Mouse (Mus musculus): Measurements from ENCODE around the gene Sec31a.
"Not testable (repeated sequence)": the region's sequence is repeated elsewhere in the genome, so short reads cannot be mapped to it uniquely, and the experiment has no call there.

Sec31a gene

GRCm38 (mm10) chr5:100415761-100416590 lies at the start of gene Sec31a:
Gene Sec31a (minus strand): TSS chr5:100416234.
- DNase-seq (ENCODE audit: low spot score in 2 of 2) = peak; percentile 98

- no peak for DNase-seq (ENCODE audit: low spot score in 2 of 2)
Measured at GRCm38 (mm10) chr5:100462374-100462773, 46.3 kb upstream of the Sec31a start.

- no peak for DNase-seq (ENCODE audit: low spot score in 2 of 2)
Measured at GRCm38 (mm10) chr5:100461526-100461925, 45.5 kb upstream of the Sec31a start.

- DNase-seq (ENCODE audit: low spot score in 2 of 2) = no peak
Measured at GRCm38 (mm10) chr5:100459468-100459867, 43.4 kb upstream of the Sec31a start.

- no peak for DNase-seq (ENCODE audit: low spot score in 2 of 2)
Measured at GRCm38 (mm10) chr5:100451871-100452270, 35.8 kb upstream of the Sec31a start.

- no peak for DNase-seq (ENCODE audit: low spot score in 2 of 2)
Measured at GRCm38 (mm10) chr5:100438796-100439195, 22.8 kb upstream of the Sec31a start.

GRCm38 (mm10) chr5:100437917-100438316 lies 21.9 kb upstream of the Sec31a start:
- DNase-seq (ENCODE audit: low spot score in 2 of 2) = no peak

GRCm38 (mm10) chr5:100437086-100437485 lies 21.1 kb upstream of the Sec31a start:
- no peak for DNase-seq (ENCODE audit: low spot score in 2 of 2)

GRCm38 (mm10) chr5:100430966-100431365 lies 14.9 kb upstream of the Sec31a start:
- DNase-seq (ENCODE audit: low spot score in 2 of 2) = no peak

- DNase-seq (ENCODE audit: low spot score in 2 of 2) = no peak
Measured at GRCm38 (mm10) chr5:100430076-100430390, 14.0 kb upstream of the Sec31a start.

GRCm38 (mm10) chr5:100429344-100430075 lies 13.5 kb upstream of the Sec31a start:
- DNase-seq (ENCODE audit: low spot score in 2 of 2) = peak; percentile 94 to 98

- no peak for DNase-seq (ENCODE audit: low spot score in 2 of 2)
Measured at GRCm38 (mm10) chr5:100428734-100429343, 12.8 kb upstream of the Sec31a start.

- no peak for DNase-seq (ENCODE audit: low spot score in 2 of 2)
Measured at GRCm38 (mm10) chr5:100428031-100428733, 12.1 kb upstream of the Sec31a start.

GRCm38 (mm10) chr5:100427276-100427675 lies 11.2 kb upstream of the Sec31a start:
- DNase-seq (ENCODE audit: low spot score in 2 of 2) = no peak

- not testable (repeated sequence) for DNase-seq (ENCODE audit: low spot score in 2 of 2)
Measured at GRCm38 (mm10) chr5:100425823-100426222, 9.8 kb upstream of the Sec31a start.

- DNase-seq (ENCODE audit: low spot score in 2 of 2) = no peak
Measured at GRCm38 (mm10) chr5:100424252-100424651, 8.2 kb upstream of the Sec31a start.

GRCm38 (mm10) chr5:100423626-100424025 lies 7.6 kb upstream of the Sec31a start:
- DNase-seq (ENCODE audit: low spot score in 2 of 2) = no peak

GRCm38 (mm10) chr5:100418861-100419260 lies 2.8 kb upstream of the Sec31a start:
- DNase-seq (ENCODE audit: low spot score in 2 of 2) = no peak

- no peak for DNase-seq (ENCODE audit: low spot score in 2 of 2)
Measured at GRCm38 (mm10) chr5:100418077-100418476, 2.0 kb upstream of the Sec31a start.

GRCm38 (mm10) chr5:100414474-100415196 lies 1.4 kb downstream of the Sec31a start:
- DNase-seq (ENCODE audit: low spot score in 2 of 2) = no peak

- DNase-seq (ENCODE audit: low spot score in 2 of 2) = no peak
Measured at GRCm38 (mm10) chr5:100412886-100413285, 3.1 kb downstream of the Sec31a start.

All from heart, adult 9 months (tissue).